Comparison of ENCODE assay signal across 30 mouse cellular contexts in genomic region chr5:99958666-99959065, GRCm38 (mm10). TPM values are rescaled to one million over a fixed set of nuclear protein-coding genes. Genes with fewer than 3 reads are reported as not detected.
A peak's percentile ranks its signal among the peaks of the same experiment; 100 is the strongest.
DNase-seq lines count a peak whose midpoint lies in the region; ATAC-seq lines count a peak whose summit lies in the region.
"Had no signal": no experiment of that assay in that cellular context is flagged by ENCODE, and none has a peak within 500 bp of the region (broad histone marks: within the 10 kb centered on the region; RNA-seq: fewer than 3 reads in every experiment).

No protein-coding gene starts in this region.

- H3K4me3 ChIP-seq in lung, embryonic 16.5 days (ENCODE audit: low read length): no peak overlapping the region
- H3K4me3 ChIP-seq: embryonic facial prominence, embryonic 12.5 days; embryonic facial prominence, embryonic 15.5 days; gastrocnemius, adult 2 months; hindbrain, embryonic 10.5 days had no signal

- H3K4me1 ChIP-seq in lung, embryonic 16.5 days (replicated peaks; ENCODE audit: control insufficient read depth, insufficient read depth, low read length): peaks cover 5% of the 10 kb centered on the region; the same call in 1 of the 2 replicates
- H3K4me1 ChIP-seq: embryonic facial prominence, embryonic 12.5 days; embryonic facial prominence, embryonic 15.5 days had no signal

- no peak overlapping the region for H3K4me2 ChIP-seq in lung, embryonic 16.5 days (ENCODE audit: low read depth, low read length)
- H3K4me2 ChIP-seq: embryonic facial prominence, embryonic 12.5 days; embryonic facial prominence, embryonic 15.5 days; heart, embryonic 11.5 days; hindbrain, embryonic 14.5 days had no signal

- WGBS in lung, embryonic 16.5 days: 50% methylated on average over 1 of the region's 1 CpGs

- no peaks in the 10 kb centered on the region for H3K27me3 ChIP-seq in lung, embryonic 16.5 days (ENCODE audit: control insufficient read depth, insufficient read depth, low read depth, low read length)
- H3K27me3 ChIP-seq: embryonic facial prominence, embryonic 12.5 days; embryonic facial prominence, embryonic 15.5 days; Patski had no signal

- no peak overlapping the region for H3K9ac ChIP-seq in lung, embryonic 16.5 days (ENCODE audit: low read length)
- H3K9ac ChIP-seq: embryonic facial prominence, embryonic 12.5 days; embryonic facial prominence, embryonic 15.5 days; forebrain, postnatal 0 days; hindbrain, embryonic 14.5 days had no signal

- no peaks in the 10 kb centered on the region for H3K9me3 ChIP-seq in lung, embryonic 16.5 days (ENCODE audit: control insufficient read depth, low read length)
- H3K9me3 ChIP-seq: embryonic facial prominence, embryonic 12.5 days; embryonic facial prominence, embryonic 15.5 days; hindbrain, embryonic 10.5 days had no signal

- peak; percentile 33 for DNase-seq in adrenal gland, postnatal 14 days
- DNase-seq in adrenal gland, postnatal 10 days: no peak
- no peak for DNase-seq in lung, postnatal 4 days
- peak; percentile 22 for DNase-seq in lung, postnatal 10 days
- DNase-seq in layer of hippocampus, postnatal 14 days (ENCODE audit: low spot score in 2 of 2): no peak
- DNase-seq in left cerebral cortex, adult 9 months (ENCODE audit: low spot score in 2 of 2): no peak
- no peak for DNase-seq in kidney, postnatal 36 days
- DNase-seq: adrenal gland, adult 2 months; adrenal gland, postnatal 36 days; cerebellum, adult 11 months; cerebellum, adult 2 months; cerebellum, adult 9-11 months; cerebellum, postnatal 25 days; forebrain, postnatal 0 days; gastrocnemius, adult 2 months; gastrocnemius, postnatal 14 days; heart, adult 11 months; heart, postnatal 36 days had no signal

- ATAC-seq in lung, embryonic 16.5 days (ENCODE audit: low read depth): 0 out of 2 replicates have a peak, but pooled peaks have one; percentile 20
- ATAC-seq: forebrain, embryonic 14.5 days; forebrain, postnatal 0 days; hindbrain, postnatal 0 days; Patski had no signal

- peaks cover 23% of the 10 kb centered on the region for H3K36me3 ChIP-seq in lung, embryonic 16.5 days (ENCODE audit: control insufficient read depth, insufficient read depth, low read length)

- H3K27ac ChIP-seq in lung, embryonic 16.5 days (ENCODE audit: low read length): no peak overlapping the region; the same call in 1 of the 2 replicates
- H3K27ac ChIP-seq: embryonic facial prominence, embryonic 12.5 days; embryonic facial prominence, embryonic 15.5 days; gastrocnemius, adult 2 months; hindbrain, embryonic 10.5 days; hindbrain, embryonic 14.5 days; hindbrain, postnatal 0 days had no signal

RNA-seq across cellular contexts. Expression of gene Hnrnpd, which starts 20.1 kb away (rescaled TPM):
- 175 and 223 TPM in 2 replicates for total RNA-seq in adrenal gland, postnatal 14 days (2021)
- 100 to 1,000 TPM; 170 to 220 TPM for total RNA-seq in adrenal gland, postnatal 10 days (2021)
- polyA plus RNA-seq in lung, embryonic 16.5 days (2015; fragmentation: Nextera tagmentation; extraction: Ambion mirVana): 44.0 and 52.8 TPM in 2 replicates
- total RNA-seq in layer of hippocampus, postnatal 14 days (2021): 100 to 1,000 TPM; 215 to 229 TPM

RNA-seq across cellular contexts. Expression of gene 4930524J08Rik, which starts 20.2 kb away (rescaled TPM):
- 3.1 and 4.1 TPM in 2 replicates for total RNA-seq in adrenal gland, postnatal 14 days (2021)
- total RNA-seq in adrenal gland, postnatal 10 days (2021): 1 to 10 TPM; 2.6 to 4.1 TPM
- 1.7 TPM in 2 replicates for polyA plus RNA-seq in lung, embryonic 16.5 days (2015; fragmentation: Nextera tagmentation; extraction: Ambion mirVana)
- 1 to 10 TPM; 1.6 to 4.2 TPM for total RNA-seq in layer of hippocampus, postnatal 14 days (2021)

RNA-seq across cellular contexts. Expression of gene Vamp9, which starts 52.6 kb away (rescaled TPM):
- 1.8 TPM in 1 of 2 replicates, not detected in the other for total RNA-seq in adrenal gland, postnatal 14 days (2021)
- under 1 TPM; 0.69 to 0.79 TPM for total RNA-seq in adrenal gland, postnatal 10 days (2021)
- 0.34 and 0.40 TPM in 2 replicates for polyA plus RNA-seq in lung, embryonic 16.5 days (2015; fragmentation: Nextera tagmentation; extraction: Ambion mirVana)
- not detected for total RNA-seq in layer of hippocampus, postnatal 14 days (2021)
- total RNA-seq: common myeloid progenitor, adult 5-6 weeks; ES-E14; gastrocnemius, adult 2 months; gastrocnemius, postnatal 14 days; heart, adult 8-10 months; heart, postnatal 36 days had no signal
- polyA plus RNA-seq: cerebellum, adult 2 months; hindbrain, embryonic 10.5 days; Patski had no signal

Comparison
In these comparisons a context has a peak if more than half of its experiments do, and no peak if none do; other contexts are left out.
1. DNase-seq: peak in adrenal gland, postnatal 14 days (single experiment) and lung, postnatal 10 days (single experiment); none in adrenal gland, postnatal 10 days (single experiment), lung, postnatal 4 days (0 of 2), layer of hippocampus, postnatal 14 days (0 of 2), left cerebral cortex, adult 9 months (0 of 2) and kidney, postnatal 36 days (0 of 2).